Mouse (Mus musculus): Measurements from ENCODE around the gene Exoc2. TPM values are rescaled to one million over a fixed set of nuclear protein-coding genes. Genes with fewer than 3 reads are reported as not detected.

Gene Exoc2
- polyA plus RNA-seq, 1 experiment from 2014 or later, result 33.2 TPM

- H3K27ac ChIP-seq (ENCODE audit: low read depth, low read length), result no peak overlapping the region
- WGBS, result 46% methylated on average over 4 of the region's 4 CpGs
- H3K4me1 ChIP-seq (ENCODE audit: control insufficient read depth, insufficient read depth, low read length), result no peaks in the 10 kb centered on the region
- no peaks in the 10 kb centered on the region for H3K27me3 ChIP-seq (ENCODE audit: control insufficient read depth, insufficient read depth, low read length)
- H3K4me3 ChIP-seq (ENCODE audit: low read length), result no peak overlapping the region
- no peak overlapping the region for H3K9ac ChIP-seq (ENCODE audit: low read depth, low read length)
- H3K9me3 ChIP-seq (ENCODE audit: control insufficient read depth, low read length), result no peaks in the 10 kb centered on the region
- no peaks in the 10 kb centered on the region for H3K36me3 ChIP-seq (ENCODE audit: control insufficient read depth, insufficient read depth, low read length)
- no peak for ATAC-seq (ENCODE audit: low FRiP score, low TSS enrichment)
- H3K4me2 ChIP-seq (replicated peaks; ENCODE audit: low read depth, low read length), result no peak overlapping the region
These were observed 4.3 kb upstream of the Exoc2 start for GRCm38 (mm10) chr13:30978224-30978623.

- Histone ChIP-seq H3K4me2 (replicated peaks; ENCODE audit: low read depth, low read length) (no peak overlapping the region), H3K4me1 (ENCODE audit: control insufficient read depth, insufficient read depth, low read length) (no peaks in the 10 kb centered on the region), H3K27ac (ENCODE audit: low read depth, low read length) (no peak overlapping the region), H3K36me3 (ENCODE audit: control insufficient read depth, insufficient read depth, low read length) (no peaks in the 10 kb centered on the region), H3K9ac (ENCODE audit: low read depth, low read length) (no peak overlapping the region), H3K27me3 (ENCODE audit: control insufficient read depth, insufficient read depth, low read length) (no peaks in the 10 kb centered on the region), H3K9me3 (ENCODE audit: control insufficient read depth, low read length) (no peaks in the 10 kb centered on the region), H3K4me3 (ENCODE audit: low read length) (no peak overlapping the region)
- 68% methylated on average over 8 of the region's 8 CpGs for WGBS
- no peak for ATAC-seq (ENCODE audit: low FRiP score, low TSS enrichment)
These were observed 2.7 kb upstream of the Exoc2 start for GRCm38 (mm10) chr13:30976536-30977084.

GRCm38 (mm10) chr13:30974247-30974630 lies 346 bp upstream of the Exoc2 start:
- no peak overlapping the region for H3K27ac ChIP-seq (ENCODE audit: low read depth, low read length)
- no peaks in the 10 kb centered on the region for H3K27me3 ChIP-seq (ENCODE audit: control insufficient read depth, insufficient read depth, low read length)
- peak overlapping the region; percentile 83 for H3K9ac ChIP-seq (ENCODE audit: low read depth, low read length)
- no peaks in the 10 kb centered on the region for H3K36me3 ChIP-seq (ENCODE audit: control insufficient read depth, insufficient read depth, low read length)
- 21% methylated on average over 5 of the region's 5 CpGs for WGBS
- no peaks in the 10 kb centered on the region for H3K9me3 ChIP-seq (ENCODE audit: control insufficient read depth, low read length)
- peak overlapping the region; percentile 93 for H3K4me3 ChIP-seq (ENCODE audit: low read length)
- ATAC-seq (ENCODE audit: low FRiP score, low TSS enrichment), result peak; percentile 61
- no peaks in the 10 kb centered on the region for H3K4me1 ChIP-seq (ENCODE audit: control insufficient read depth, insufficient read depth, low read length)
- H3K4me2 ChIP-seq (replicated peaks; ENCODE audit: low read depth, low read length), result peak overlapping the region; percentile 47

- WGBS, result 90% methylated on average over 2 of the region's 2 CpGs
- Histone ChIP-seq H3K9me3 (ENCODE audit: control insufficient read depth, low read length) (no peaks in the 10 kb centered on the region), H3K4me3 (ENCODE audit: low read length) (no peak overlapping the region), H3K4me1 (ENCODE audit: control insufficient read depth, insufficient read depth, low read length) (no peaks in the 10 kb centered on the region; the same call in 1 of the 2 replicates), H3K27ac (ENCODE audit: low read depth, low read length) (no peak overlapping the region), H3K4me2 (replicated peaks; ENCODE audit: low read depth, low read length) (no peak overlapping the region), H3K9ac (ENCODE audit: low read depth, low read length) (no peak overlapping the region), H3K27me3 (ENCODE audit: control insufficient read depth, insufficient read depth, low read length) (no peaks in the 10 kb centered on the region), H3K36me3 (ENCODE audit: control insufficient read depth, insufficient read depth, low read length) (no peaks in the 10 kb centered on the region)
- no peak for ATAC-seq (ENCODE audit: low FRiP score, low TSS enrichment)
These were observed 1.8 kb downstream of the Exoc2 start for GRCm38 (mm10) chr13:30972102-30972501.

GRCm38 (mm10) chr13:30971047-30971446 lies 2.8 kb downstream of the Exoc2 start:
- H3K27ac ChIP-seq (ENCODE audit: low read depth, low read length), result no peak overlapping the region
- WGBS, result 93% methylated on average over 3 of the region's 3 CpGs

GRCm38 (mm10) chr13:30968311-30968710 lies 5.6 kb downstream of the Exoc2 start:
- Histone ChIP-seq H3K4me2 (replicated peaks; ENCODE audit: low read depth, low read length) (no peak overlapping the region), H3K9ac (ENCODE audit: low read depth, low read length) (no peak overlapping the region), H3K9me3 (ENCODE audit: control insufficient read depth, low read length) (no peaks in the 10 kb centered on the region), H3K36me3 (ENCODE audit: control insufficient read depth, insufficient read depth, low read length) (no peaks in the 10 kb centered on the region), H3K27ac (ENCODE audit: low read depth, low read length) (no peak overlapping the region), H3K27me3 (ENCODE audit: control insufficient read depth, insufficient read depth, low read length) (no peaks in the 10 kb centered on the region), H3K4me3 (ENCODE audit: low read length) (no peak overlapping the region), H3K4me1 (ENCODE audit: control insufficient read depth, insufficient read depth, low read length) (peaks cover 17% of the 10 kb centered on the region)
- 71% methylated on average over 4 of the region's 4 CpGs for WGBS
- no peak for ATAC-seq (ENCODE audit: low FRiP score, low TSS enrichment)

More at GRCm38 (mm10) chr13:30971047-30971446, 2.8 kb downstream of the Exoc2 start:
- Histone ChIP-seq H3K4me2 (replicated peaks; ENCODE audit: low read depth, low read length) (no peak overlapping the region), H3K9ac (ENCODE audit: low read depth, low read length) (no peak overlapping the region), H3K9me3 (ENCODE audit: control insufficient read depth, low read length) (no peaks in the 10 kb centered on the region), H3K27me3 (ENCODE audit: control insufficient read depth, insufficient read depth, low read length) (no peaks in the 10 kb centered on the region), H3K4me1 (ENCODE audit: control insufficient read depth, insufficient read depth, low read length) (peaks cover 8% of the 10 kb centered on the region; the same call in 1 of the 2 replicates), H3K4me3 (ENCODE audit: low read length) (no peak overlapping the region), H3K36me3 (ENCODE audit: control insufficient read depth, insufficient read depth, low read length) (no peaks in the 10 kb centered on the region)
- ATAC-seq (ENCODE audit: low FRiP score, low TSS enrichment), result no peak

GRCm38 (mm10) chr13:30966507-30966911 lies 7.4 kb downstream of the Exoc2 start:
- Histone ChIP-seq H3K27ac (ENCODE audit: low read depth, low read length) (peak overlapping the region; percentile 6; the same call in 1 of the 2 replicates), H3K4me3 (ENCODE audit: low read length) (no peak overlapping the region), H3K36me3 (ENCODE audit: control insufficient read depth, insufficient read depth, low read length) (no peaks in the 10 kb centered on the region), H3K27me3 (ENCODE audit: control insufficient read depth, insufficient read depth, low read length) (no peaks in the 10 kb centered on the region), H3K4me2 (replicated peaks; ENCODE audit: low read depth, low read length) (peak overlapping the region; percentile 27), H3K9me3 (ENCODE audit: control insufficient read depth, low read length) (no peaks in the 10 kb centered on the region), H3K4me1 (ENCODE audit: control insufficient read depth, insufficient read depth, low read length) (peaks cover 17% of the 10 kb centered on the region), H3K9ac (ENCODE audit: low read depth, low read length) (no peak overlapping the region)
- 11% methylated on average over 10 of the region's 10 CpGs for WGBS
- ATAC-seq (ENCODE audit: low FRiP score, low TSS enrichment), result peak; percentile 82

GRCm38 (mm10) chr13:30961932-30962331 lies 12.0 kb downstream of the Exoc2 start:
- Histone ChIP-seq H3K4me1 (ENCODE audit: control insufficient read depth, insufficient read depth, low read length) (peaks cover 17% of the 10 kb centered on the region), H3K27me3 (ENCODE audit: control insufficient read depth, insufficient read depth, low read length) (no peaks in the 10 kb centered on the region), H3K9ac (ENCODE audit: low read depth, low read length) (no peak overlapping the region), H3K27ac (ENCODE audit: low read depth, low read length) (no peak overlapping the region), H3K4me3 (ENCODE audit: low read length) (no peak overlapping the region), H3K36me3 (ENCODE audit: control insufficient read depth, insufficient read depth, low read length) (no peaks in the 10 kb centered on the region), H3K9me3 (ENCODE audit: control insufficient read depth, low read length) (no peaks in the 10 kb centered on the region), H3K4me2 (replicated peaks; ENCODE audit: low read depth, low read length) (no peak overlapping the region)
- WGBS, result 63% methylated on average over 2 of the region's 2 CpGs
- ATAC-seq (ENCODE audit: low FRiP score, low TSS enrichment), result no peak

- 77% methylated on average over 2 of the region's 2 CpGs for WGBS
- no peaks in the 10 kb centered on the region for H3K27me3 ChIP-seq (ENCODE audit: control insufficient read depth, insufficient read depth, low read length)
- peaks cover 6% of the 10 kb centered on the region for H3K4me1 ChIP-seq (ENCODE audit: control insufficient read depth, insufficient read depth, low read length)
These were observed 13.2 kb downstream of the Exoc2 start for GRCm38 (mm10) chr13:30960714-30961113.

More at GRCm38 (mm10) chr13:30960714-30961113, 13.2 kb downstream of the Exoc2 start:
- Histone ChIP-seq H3K4me3 (ENCODE audit: low read length) (no peak overlapping the region), H3K36me3 (ENCODE audit: control insufficient read depth, insufficient read depth, low read length) (no peaks in the 10 kb centered on the region), H3K4me2 (replicated peaks; ENCODE audit: low read depth, low read length) (no peak overlapping the region), H3K9me3 (ENCODE audit: control insufficient read depth, low read length) (no peaks in the 10 kb centered on the region), H3K27ac (ENCODE audit: low read depth, low read length) (no peak overlapping the region), H3K9ac (ENCODE audit: low read depth, low read length) (no peak overlapping the region)
- ATAC-seq (ENCODE audit: low FRiP score, low TSS enrichment), result no peak

All from kidney, embryonic 14.5 days (tissue).